Mouse (Mus musculus): Measurements from ENCODE around the gene Acot7.

Gene Acot7

GRCm38 (mm10) chr4:152277916-152278315 lies 100.0 kb downstream of the Acot7 start:
- no peak for DNase-seq

GRCm38 (mm10) chr4:152278986-152279385 lies 101.1 kb downstream of the Acot7 start:
- DNase-seq: no peak

- no peak for DNase-seq
Observed at GRCm38 (mm10) chr4:152281601-152282000, 103.7 kb downstream of the Acot7 start.

- no peak for DNase-seq
Observed at GRCm38 (mm10) chr4:152282721-152283120, 104.8 kb downstream of the Acot7 start.

- peak; percentile 92 for DNase-seq
Observed at GRCm38 (mm10) chr4:152283186-152283950, 105.4 kb downstream of the Acot7 start.

- peak; percentile 77 for DNase-seq
Observed at GRCm38 (mm10) chr4:152285505-152285904, 107.6 kb downstream of the Acot7 start.

GRCm38 (mm10) chr4:152286183-152286582 lies 108.2 kb downstream of the Acot7 start:
- DNase-seq: peak; percentile 55

GRCm38 (mm10) chr4:152286887-152287286 lies 109.0 kb downstream of the Acot7 start:
- peak; percentile 77 for DNase-seq

- DNase-seq: no peak
Observed at GRCm38 (mm10) chr4:152287317-152288120, 109.6 kb downstream of the Acot7 start.

- DNase-seq: peak; percentile 54
Observed at GRCm38 (mm10) chr4:152288398-152288945, 110.5 kb downstream of the Acot7 start.

GRCm38 (mm10) chr4:152290385-152290784 lies 112.5 kb downstream of the Acot7 start:
- peak; percentile 81 for DNase-seq

- no peak for DNase-seq
Observed at GRCm38 (mm10) chr4:152290991-152291390, 113.1 kb downstream of the Acot7 start.

GRCm38 (mm10) chr4:152291562-152291961 lies 113.6 kb downstream of the Acot7 start, which contains the start of gene Hes3:
Gene Hes3, minus strand, starts transcription at chr4:152291662.
- no peak for DNase-seq

- peak; percentile 70 for DNase-seq
Observed at GRCm38 (mm10) chr4:152292102-152292765, 114.3 kb downstream of the Acot7 start.

GRCm38 (mm10) chr4:152294188-152294929 lies 116.4 kb downstream of the Acot7 start:
- peak; percentile 52 for DNase-seq

- no peak for DNase-seq
Observed at GRCm38 (mm10) chr4:152295916-152296315, 118.0 kb downstream of the Acot7 start.

GRCm38 (mm10) chr4:152296371-152296770 lies 118.4 kb downstream of the Acot7 start:
- no peak for DNase-seq

GRCm38 (mm10) chr4:152296874-152297861 lies 119.2 kb downstream of the Acot7 start, which contains the start of gene Icmt:
Gene Icmt, plus strand, starts transcription at chr4:152297227.
- peak; percentile 100 for DNase-seq

GRCm38 (mm10) chr4:152298836-152299235 lies 120.9 kb downstream of the Acot7 start:
- DNase-seq: no peak

GRCm38 (mm10) chr4:152300375-152300774 lies 122.4 kb downstream of the Acot7 start:
- no peak for DNase-seq

GRCm38 (mm10) chr4:152302012-152302411 lies 124.1 kb downstream of the Acot7 start:
- DNase-seq: no peak

Data from embryo, embryonic 11 days (tissue).